Mouse (Mus musculus): ENCODE data around the gene Pfdn4.

Gene Pfdn4

GRCm38 (mm10) chr2:170498011-170498410 is 1.8 kb downstream of the Pfdn4 start:
- no peak for DNase-seq

- DNase-seq, result no peak
Measured at GRCm38 (mm10) chr2:170503343-170503742, 7.1 kb downstream of the Pfdn4 start.

- DNase-seq, result no peak
Measured at GRCm38 (mm10) chr2:170503983-170504382, 7.8 kb downstream of the Pfdn4 start.

GRCm38 (mm10) chr2:170507734-170508133 is 11.5 kb downstream of the Pfdn4 start:
- DNase-seq, result peak; percentile 88

GRCm38 (mm10) chr2:170508821-170509220 is 12.6 kb downstream of the Pfdn4 start:
- peak; percentile 93 for DNase-seq

GRCm38 (mm10) chr2:170511073-170511891 is 15.1 kb downstream of the Pfdn4 start:
- DNase-seq, result peak; percentile 90

- DNase-seq, result no peak
Measured at GRCm38 (mm10) chr2:170513756-170514155, 17.5 kb downstream of the Pfdn4 start.

GRCm38 (mm10) chr2:170520321-170520971 is 24.2 kb downstream of the Pfdn4 start:
- peak; percentile 87 for DNase-seq

- DNase-seq, result no peak
Measured at GRCm38 (mm10) chr2:170526513-170526912, 30.3 kb downstream of the Pfdn4 start.

GRCm38 (mm10) chr2:170528061-170528460 is 31.8 kb downstream of the Pfdn4 start:
- DNase-seq, result no peak

GRCm38 (mm10) chr2:170529766-170530165 is 33.5 kb downstream of the Pfdn4 start:
- DNase-seq, result no peak

- DNase-seq, result no peak
Measured at GRCm38 (mm10) chr2:170530256-170530655, 34.0 kb downstream of the Pfdn4 start.

GRCm38 (mm10) chr2:170534116-170534802 is 38.0 kb downstream of the Pfdn4 start:
- no peak for DNase-seq

- no peak for DNase-seq
Measured at GRCm38 (mm10) chr2:170534803-170535174, 38.6 kb downstream of the Pfdn4 start.

GRCm38 (mm10) chr2:170535841-170536240 is 39.6 kb downstream of the Pfdn4 start:
- no peak for DNase-seq

- DNase-seq, result no peak
Measured at GRCm38 (mm10) chr2:170539211-170539610, 43.0 kb downstream of the Pfdn4 start.

GRCm38 (mm10) chr2:170543625-170544024 is 47.4 kb downstream of the Pfdn4 start:
- no peak for DNase-seq

- no peak for DNase-seq
Measured at GRCm38 (mm10) chr2:170544159-170544558, 47.9 kb downstream of the Pfdn4 start.

- no peak for DNase-seq
Measured at GRCm38 (mm10) chr2:170544950-170545349, 48.7 kb downstream of the Pfdn4 start.

- no peak for DNase-seq
Measured at GRCm38 (mm10) chr2:170545745-170546144, 49.5 kb downstream of the Pfdn4 start.

- DNase-seq, result peak; percentile 74
Measured at GRCm38 (mm10) chr2:170547526-170547925, 51.3 kb downstream of the Pfdn4 start.

- peak; percentile 51 for DNase-seq
Measured at GRCm38 (mm10) chr2:170548046-170548445, 51.8 kb downstream of the Pfdn4 start.

GRCm38 (mm10) chr2:170549146-170549545 is 52.9 kb downstream of the Pfdn4 start:
- DNase-seq, result no peak

GRCm38 (mm10) chr2:170550240-170550639 is 54.0 kb downstream of the Pfdn4 start:
- no peak for DNase-seq
